Mouse (Mus musculus) heart, postnatal 0 days (tissue): Measurements from ENCODE around the gene Prickle1. TPM values are rescaled to one million over a fixed set of nuclear protein-coding genes. Genes with fewer than 3 reads are reported as not detected.

Source experiments
- ATAC-seq: fragments of 200-750 bp; cut with Nextera tagmentation; 2 replicates; pipeline ENCODE4 v1.8.0; 2017; ENCODE audit warnings: low read depth, moderate number of reproducible peaks, moderate library complexity; ENCODE audit not compliant: insufficient read depth
- DNase-seq: peaks from one replicate; pipeline ENCODE4 v3.0.0-alpha.2; 2016; ENCODE audit warnings: low spot score
- H3K27ac ChIP-seq: fragments of 300-500 bp; sonication (generic); 2 replicates; pipeline ENCODE4 v1.5.1; 2014; ENCODE audit warnings: low read depth, mild to moderate bottlenecking
- H3K27me3 ChIP-seq: fragments of 300-500 bp; sonication (generic); 2 replicates; pipeline ENCODE4 v1.6.1; 2014; ENCODE audit warnings: low read length, mixed read lengths; ENCODE audit not compliant: control insufficient read depth, insufficient read depth
- H3K36me3 ChIP-seq: fragments of 300-500 bp; sonication (generic); replicated peaks from 2 replicates; pipeline ENCODE4 v1.6.1; 2014; ENCODE audit warnings: low read length, mixed read lengths; ENCODE audit not compliant: control insufficient read depth, insufficient read depth
- H3K4me1 ChIP-seq: fragments of 300-500 bp; sonication (generic); 2 replicates; pipeline ENCODE4 v1.6.1; 2014; ENCODE audit warnings: antibody characterized with exemption; ENCODE audit not compliant: control insufficient read depth, insufficient read depth
- H3K4me2 ChIP-seq: fragments of 300-500 bp; sonication (generic); 2 replicates; pipeline ENCODE4 v1.6.1; 2014; ENCODE audit warnings: low read depth, mild to moderate bottlenecking, low read length, moderate library complexity
- H3K4me3 ChIP-seq: fragments of 300-500 bp; sonication (generic); 2 replicates; pipeline ENCODE4 v1.5.1; 2014; ENCODE audit warnings: low read depth, low read length
- H3K9ac ChIP-seq: fragments of 300-500 bp; sonication (generic); replicated peaks from 2 replicates; pipeline ENCODE4 v1.6.1; 2014; ENCODE audit warnings: low read depth, low read length, mixed read lengths
- H3K9me3 ChIP-seq: fragments of 300-500 bp; sonication (generic); replicated peaks from 2 replicates; pipeline ENCODE4 v1.6.1; 2016; ENCODE audit warnings: low read length; ENCODE audit not compliant: control insufficient read depth
- CTCF ChIP-seq: IDR thresholded peaks from 2 replicates; pipeline ENCODE4 v1.5.1; 2016; ENCODE audit warnings: antibody characterized with exemption, control low read depth, low read depth
- EP300 ChIP-seq: IDR thresholded peaks from 2 replicates; pipeline ENCODE4 v1.6.1; 2016; ENCODE audit warnings: antibody characterized with exemption, low read depth
- WGBS: fragments of 180-500 bp; shearing (Covaris S2); extraction: QIAGEN DNeasy Blood & Tissue Kit; methylation state at CpG from one replicate; pipeline ENCODE4 v1.1.7; 2014; 5-methylcytosine and 5-hydroxymethylcytosine counted together
- polyA plus RNA-seq: library from polyadenylated mRNA; unstranded; fragments of >200 nt; fragmentation: Nextera tagmentation; extraction: Ambion mirVana; gene quantifications from 2 replicates; pipeline ENCODE4 v1.2.1, GENCODE M21; 2015
- total RNA-seq: library from RNA; depleted of rRNA; stranded (reverse); fragments of >200 nt; gene quantifications from 2 replicates; pipeline ENCODE4 v1.2.3, GENCODE M21; 2014; ENCODE audit warnings: low replicate concordance

The Prickle1 gene
- total and polyA plus RNA-seq, 2 experiments from 2014 or later = 21.0 to 24.2 TPM

DNA sequence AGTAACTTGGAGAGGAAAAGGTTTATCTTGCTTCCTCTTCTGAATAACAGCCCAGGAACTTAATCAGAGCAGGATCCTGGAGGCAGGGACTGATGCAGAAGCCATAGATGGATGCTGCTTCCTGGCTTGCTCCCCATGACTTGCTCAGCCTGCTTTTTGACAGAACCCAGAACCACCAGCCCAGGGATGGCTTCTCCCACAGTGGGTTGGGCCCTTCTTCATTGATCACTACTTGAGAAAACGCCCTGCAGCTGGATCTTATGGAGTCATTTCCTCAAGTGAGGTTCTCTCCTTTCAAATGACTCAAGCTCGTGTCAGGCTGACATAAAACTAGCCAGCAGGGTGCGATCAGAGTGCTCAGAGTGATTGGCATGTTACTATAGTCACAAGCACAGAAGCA lies 19.3 kb upstream of the Prickle1 start:
- no peak overlapping the region for H3K27ac ChIP-seq
- H3K9ac ChIP-seq = no peak overlapping the region
- no peaks in the 10 kb centered on the region for H3K27me3 ChIP-seq
- 83% methylated on average over 3 of the region's 3 CpGs for WGBS
- no peaks in the 10 kb centered on the region for H3K9me3 ChIP-seq
- DNase-seq (no peak), ATAC-seq (no peak)
- H3K4me1 ChIP-seq = peaks cover 5% of the 10 kb centered on the region; the same call in 1 of the 2 replicates
- H3K4me2 ChIP-seq = no peak overlapping the region
- TF ChIP-seq EP300 (no peak), CTCF (no peak)
- H3K4me3 ChIP-seq = no peak overlapping the region
- no peaks in the 10 kb centered on the region for H3K36me3 ChIP-seq

- peaks cover 5% of the 10 kb centered on the region; the same call in 1 of the 2 replicates for H3K4me1 ChIP-seq
- H3K9me3 ChIP-seq = no peaks in the 10 kb centered on the region
- DNase-seq = no peak
- H3K36me3 ChIP-seq = no peaks in the 10 kb centered on the region
- no peak overlapping the region for H3K27ac ChIP-seq
- no peak overlapping the region for H3K4me2 ChIP-seq
- 76% methylated on average over 3 of the region's 3 CpGs for WGBS
- H3K4me3 ChIP-seq = no peak overlapping the region
- TF ChIP-seq CTCF = no peak
- no peak for TF ChIP-seq EP300
- H3K9ac ChIP-seq = no peak overlapping the region
- ATAC-seq = no peak
- no peaks in the 10 kb centered on the region for H3K27me3 ChIP-seq
Measured at GRCm38 (mm10) chr15:93613606-93614005, 17.9 kb upstream of the Prickle1 start.

DNA sequence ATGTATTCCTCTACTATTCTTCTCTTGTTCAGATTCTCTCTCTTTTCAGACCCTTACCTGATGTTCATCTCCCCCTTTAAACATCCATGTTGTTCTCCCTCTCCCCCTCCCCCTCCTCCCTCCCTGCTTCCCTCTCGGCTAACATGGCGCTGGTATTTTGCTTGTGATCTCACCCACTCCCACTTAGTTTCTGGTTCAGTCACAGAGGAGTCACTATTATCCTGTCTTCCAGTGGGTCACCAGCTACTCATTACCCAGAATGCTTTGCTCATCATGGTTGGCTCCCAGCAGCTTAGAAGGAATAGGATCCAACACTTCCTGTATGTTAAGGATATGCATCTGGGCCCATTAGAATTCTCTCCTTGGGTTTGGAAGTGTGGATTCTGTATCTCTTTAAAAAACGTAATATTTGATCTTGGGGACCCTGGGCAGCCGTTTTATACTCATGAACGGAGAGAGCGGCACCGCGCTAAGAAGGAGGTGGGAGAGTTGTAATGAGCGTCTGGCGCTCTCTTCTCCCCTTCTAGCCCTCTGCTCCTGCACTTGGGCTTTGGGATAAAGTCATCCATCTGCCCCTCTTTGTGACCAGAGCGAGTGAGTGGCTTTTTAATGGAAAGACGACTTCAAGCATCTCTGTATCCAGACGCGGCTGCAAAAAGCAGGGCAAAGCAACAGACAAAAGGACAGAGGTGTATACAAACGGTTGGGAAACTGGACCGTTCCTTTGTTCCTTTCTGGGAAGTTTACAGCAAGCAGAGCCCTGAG lies 16.0 kb upstream of the Prickle1 start:
- no peaks in the 10 kb centered on the region for H3K9me3 ChIP-seq
- ATAC-seq (no peak), DNase-seq (no peak)

DNA sequence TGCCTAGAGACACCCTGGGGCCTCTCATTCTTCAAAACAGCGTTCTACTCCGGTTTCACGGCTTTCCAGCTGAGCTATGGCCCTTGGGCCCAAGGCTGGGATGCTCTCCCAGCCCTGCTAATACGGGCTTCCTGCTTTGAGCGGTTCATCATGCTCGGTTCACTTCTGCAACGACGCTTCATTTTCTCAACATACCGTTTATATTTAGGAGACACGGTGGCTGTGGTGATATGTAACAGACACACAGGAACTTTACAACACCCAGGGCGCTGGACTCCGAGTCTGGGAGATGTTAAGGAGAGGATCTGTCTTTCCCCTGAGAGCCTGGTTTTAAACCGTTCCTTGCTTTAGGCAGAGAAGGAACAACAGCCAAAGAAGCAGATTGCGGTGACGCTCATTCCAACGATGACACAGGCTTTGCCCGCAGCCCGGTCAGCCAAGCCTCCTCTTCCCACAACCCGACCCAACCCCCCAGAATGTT lies 15.1 kb upstream of the Prickle1 start:
- Histone ChIP-seq H3K9ac (no peak overlapping the region; the same call in 1 of the 2 replicates), H3K9me3 (no peaks in the 10 kb centered on the region), H3K4me1 (peaks cover 5% of the 10 kb centered on the region; the same call in 1 of the 2 replicates), H3K4me2 (peak overlapping the region; percentile 28), H3K27ac (peak overlapping the region; percentile 39; the same call in 1 of the 2 replicates), H3K4me3 (no peak overlapping the region), H3K36me3 (no peaks in the 10 kb centered on the region), H3K27me3 (no peaks in the 10 kb centered on the region)
- TF ChIP-seq EP300 (no peak), CTCF (no peak)
- ATAC-seq (no peak), DNase-seq (peak; percentile 18)
- WGBS = 32% methylated on average over 19 of the region's 19 CpGs

More for the DNA sequence above, 16.0 kb upstream of the Prickle1 start:
- H3K27me3 ChIP-seq = no peaks in the 10 kb centered on the region
- TF ChIP-seq CTCF (no peak), EP300 (no peak)
- no peak overlapping the region for H3K4me2 ChIP-seq
- no peaks in the 10 kb centered on the region for H3K36me3 ChIP-seq
- H3K27ac ChIP-seq = no peak overlapping the region
- H3K9ac ChIP-seq = no peak overlapping the region
- WGBS = 89% methylated on average over 16 of the region's 16 CpGs
- H3K4me1 ChIP-seq = peaks cover 5% of the 10 kb centered on the region; the same call in 1 of the 2 replicates
- H3K4me3 ChIP-seq = no peak overlapping the region

DNA sequence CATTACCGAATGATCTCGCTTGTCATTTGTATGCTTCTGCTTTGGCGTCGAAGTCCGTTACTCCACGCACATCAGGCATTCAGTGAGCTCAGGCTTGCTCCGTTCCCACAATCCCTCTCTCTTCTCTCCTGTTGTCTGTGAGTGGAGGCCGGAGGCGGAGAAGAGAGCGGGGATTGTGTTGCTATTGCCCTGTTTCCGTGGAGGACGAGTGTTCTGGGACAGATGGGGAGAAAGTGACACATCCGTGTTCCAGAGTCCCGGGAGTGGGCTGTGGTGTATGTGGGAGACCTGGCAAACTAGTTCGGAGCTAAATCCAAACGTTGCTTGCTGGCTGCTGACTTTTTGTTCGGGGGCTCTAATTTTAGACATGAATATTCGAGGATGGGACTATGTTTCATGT lies 14.6 kb upstream of the Prickle1 start:
- no peaks in the 10 kb centered on the region for H3K27me3 ChIP-seq
- H3K4me3 ChIP-seq = no peak overlapping the region
- no peak for DNase-seq
- H3K9me3 ChIP-seq = no peaks in the 10 kb centered on the region
- H3K4me2 ChIP-seq = no peak overlapping the region
- no peaks in the 10 kb centered on the region for H3K36me3 ChIP-seq
- TF ChIP-seq CTCF (no peak), EP300 (no peak)
- H3K27ac ChIP-seq = no peak overlapping the region
- peaks cover 5% of the 10 kb centered on the region; the same call in 1 of the 2 replicates for H3K4me1 ChIP-seq
- WGBS = 81% methylated on average over 18 of the region's 18 CpGs
- ATAC-seq = no peak
- no peak overlapping the region for H3K9ac ChIP-seq

DNA sequence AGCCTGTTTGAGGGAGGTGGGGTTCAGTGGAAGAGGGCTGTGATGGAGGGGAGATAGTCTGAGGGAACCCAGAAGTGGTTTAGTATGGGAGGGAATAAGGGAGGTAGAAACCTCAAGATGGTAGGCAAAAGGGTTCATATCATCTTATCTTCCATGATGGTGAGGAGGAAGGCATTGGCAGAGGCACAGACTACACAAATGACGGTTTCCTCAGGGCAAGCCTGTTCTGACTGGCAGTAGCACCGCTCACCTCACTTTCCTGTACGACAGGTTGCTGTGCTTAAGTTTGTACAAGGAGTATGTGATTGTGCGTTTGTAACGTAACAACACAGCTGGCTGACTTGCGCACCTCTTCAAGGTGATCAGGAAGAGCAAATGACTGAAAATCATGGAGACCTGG lies 7.2 kb upstream of the Prickle1 start:
- no peak overlapping the region for H3K4me3 ChIP-seq
- H3K36me3 ChIP-seq = no peaks in the 10 kb centered on the region
- no peak overlapping the region for H3K4me2 ChIP-seq
- DNase-seq = no peak
- H3K9ac ChIP-seq = no peak overlapping the region
- TF ChIP-seq CTCF (no peak), EP300 (no peak)
- H3K27ac ChIP-seq = no peak overlapping the region
- 87% methylated on average over 6 of the region's 6 CpGs for WGBS
- H3K27me3 ChIP-seq = no peaks in the 10 kb centered on the region
- ATAC-seq = no peak
- H3K9me3 ChIP-seq = no peaks in the 10 kb centered on the region
- no peaks in the 10 kb centered on the region for H3K4me1 ChIP-seq
